Mouse (Mus musculus): ENCODE results near the gene Gcnt1.

DNA sequence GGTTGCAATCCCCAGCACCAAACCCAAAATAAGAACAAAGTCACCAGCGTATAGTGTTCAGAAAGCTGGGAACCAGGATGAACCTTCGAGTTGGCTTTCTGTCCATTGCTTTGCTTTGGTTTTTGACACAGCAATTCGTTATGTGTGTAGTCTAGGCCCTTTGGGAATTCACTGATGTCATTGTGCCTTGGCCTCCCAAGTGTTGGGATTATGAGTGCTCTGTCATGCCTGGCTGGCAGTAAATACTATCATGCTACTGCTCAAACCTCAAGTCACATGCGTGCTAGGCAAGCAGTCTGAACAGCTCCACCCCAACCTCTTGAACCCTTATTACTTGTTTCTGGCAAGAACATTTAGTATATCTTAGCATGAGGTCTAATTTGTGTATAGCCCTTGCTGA lies 30.5 kb upstream of the Gcnt1 start:
- TF ChIP-seq CTCF (IDR thresholded peaks at IDR 0.05; ENCODE audit: insufficient read depth, low read length) (no peak), POLR2A (IDR thresholded peaks at IDR 0.05; ENCODE audit: borderline replicate concordance, extremely low read depth, low read depth, low read length) (no peak)
